Mouse (Mus musculus) lung, postnatal 4 days (tissue): ENCODE measurements around the gene Nthl1.
"Not testable (repeated sequence)": the region's sequence is repeated elsewhere in the genome, so short reads cannot be mapped to it uniquely, and the experiment has no call there.

Experiments used
- DNase-seq, 2 experiments: peaks; one replicate each; pipeline ENCODE4 v3.0.0; 2021

Gene Nthl1

DNA sequence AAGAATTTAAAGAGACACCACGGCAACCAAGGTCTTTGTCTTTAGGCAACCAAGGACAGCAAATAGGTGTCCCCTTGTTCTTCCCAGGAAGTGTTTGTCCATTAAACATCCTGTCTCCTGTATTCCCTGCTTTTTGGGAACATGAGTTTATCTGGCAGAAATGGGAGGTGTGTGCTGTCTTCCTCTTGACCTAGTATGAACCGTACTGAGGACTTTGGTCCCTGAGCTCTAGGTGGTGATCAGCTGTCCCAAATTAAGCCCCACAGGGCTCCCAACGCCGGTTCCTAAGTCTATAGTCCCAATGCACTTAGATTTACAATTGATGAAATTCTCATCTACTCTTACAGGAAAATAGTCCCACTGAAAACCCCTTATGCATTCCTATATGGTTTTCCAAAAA lies 18.3 kb downstream of the Nthl1 start:
- DNase-seq: no peak

DNA sequence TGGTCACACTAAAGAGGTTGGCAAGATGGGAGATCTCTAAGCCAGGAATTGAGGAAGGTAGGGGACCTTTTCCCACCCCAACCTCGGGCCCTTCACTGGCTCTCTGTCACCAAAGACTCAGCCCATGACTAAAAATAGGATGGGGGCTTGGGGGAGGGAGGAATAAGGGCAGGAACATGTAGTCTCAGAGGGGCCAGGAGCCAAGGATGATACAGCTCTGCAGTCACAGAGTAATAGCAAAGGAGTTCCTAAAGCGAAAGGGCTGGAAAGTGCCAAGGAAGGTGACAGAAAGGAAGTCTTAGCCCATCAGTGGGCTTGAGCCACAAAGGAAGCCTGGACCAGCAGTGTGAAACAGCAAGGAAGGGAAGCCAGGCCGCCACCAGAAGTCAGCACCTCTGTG lies 19.4 kb downstream of the Nthl1 start:
- peak in 1 of 2 experiments; percentile 18 for DNase-seq

DNA sequence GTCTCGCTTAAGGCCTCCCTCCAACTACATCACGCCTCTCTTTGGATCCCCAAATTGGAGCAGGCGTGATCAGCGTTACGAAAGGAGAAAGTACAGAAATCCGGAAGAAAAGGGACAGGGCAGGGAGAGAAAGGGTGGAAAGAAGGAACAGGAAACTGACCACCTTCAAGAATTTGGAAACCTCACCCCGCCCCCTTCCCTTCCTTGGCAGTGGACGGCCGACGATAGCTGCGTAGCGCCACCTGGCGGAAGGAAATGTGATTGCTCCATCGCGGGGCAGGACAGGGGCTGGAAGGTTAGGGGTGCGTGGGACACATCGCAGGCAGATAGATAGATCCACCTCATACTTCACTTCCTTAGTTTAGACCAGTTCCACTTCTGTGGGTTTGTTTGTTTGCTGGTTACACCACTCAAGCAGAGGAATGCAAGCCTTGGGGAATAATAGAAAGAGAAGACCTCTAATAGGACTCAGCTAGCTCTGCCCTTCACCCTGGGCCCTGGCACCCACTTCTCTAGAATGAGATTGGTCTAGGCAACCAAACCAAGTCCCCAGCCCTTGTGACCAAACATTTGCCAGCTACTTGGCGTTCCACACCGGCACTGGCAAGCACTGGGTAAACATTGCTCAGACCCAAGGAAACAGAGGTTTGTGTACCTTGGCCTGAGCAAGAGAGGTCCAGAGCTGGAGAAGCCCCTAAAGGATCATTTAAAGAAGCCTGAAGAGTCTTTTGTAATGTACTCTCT lies 21.7 kb downstream of the Nthl1 start:
- DNase-seq: peak; percentile 84 to 90

DNA sequence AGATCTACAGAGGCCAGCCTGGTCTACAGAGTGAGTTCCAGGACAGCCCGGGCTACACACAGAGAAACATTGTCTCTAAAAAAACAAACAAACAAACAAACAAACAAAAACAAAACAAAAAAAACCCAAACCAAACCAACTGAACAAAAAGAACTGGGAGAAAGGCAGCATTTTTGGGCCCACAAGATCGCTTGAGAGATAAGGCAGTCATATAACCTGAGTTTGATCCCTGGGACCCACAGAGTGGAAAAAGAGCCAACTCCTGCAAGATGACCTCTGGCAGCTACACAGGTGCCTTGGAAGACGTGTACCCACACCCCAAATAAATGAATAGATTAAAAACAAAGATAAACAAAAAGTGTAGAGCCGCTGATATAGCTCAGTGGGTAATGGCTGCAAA lies 22.5 kb downstream of the Nthl1 start:
- no peak for DNase-seq

DNA sequence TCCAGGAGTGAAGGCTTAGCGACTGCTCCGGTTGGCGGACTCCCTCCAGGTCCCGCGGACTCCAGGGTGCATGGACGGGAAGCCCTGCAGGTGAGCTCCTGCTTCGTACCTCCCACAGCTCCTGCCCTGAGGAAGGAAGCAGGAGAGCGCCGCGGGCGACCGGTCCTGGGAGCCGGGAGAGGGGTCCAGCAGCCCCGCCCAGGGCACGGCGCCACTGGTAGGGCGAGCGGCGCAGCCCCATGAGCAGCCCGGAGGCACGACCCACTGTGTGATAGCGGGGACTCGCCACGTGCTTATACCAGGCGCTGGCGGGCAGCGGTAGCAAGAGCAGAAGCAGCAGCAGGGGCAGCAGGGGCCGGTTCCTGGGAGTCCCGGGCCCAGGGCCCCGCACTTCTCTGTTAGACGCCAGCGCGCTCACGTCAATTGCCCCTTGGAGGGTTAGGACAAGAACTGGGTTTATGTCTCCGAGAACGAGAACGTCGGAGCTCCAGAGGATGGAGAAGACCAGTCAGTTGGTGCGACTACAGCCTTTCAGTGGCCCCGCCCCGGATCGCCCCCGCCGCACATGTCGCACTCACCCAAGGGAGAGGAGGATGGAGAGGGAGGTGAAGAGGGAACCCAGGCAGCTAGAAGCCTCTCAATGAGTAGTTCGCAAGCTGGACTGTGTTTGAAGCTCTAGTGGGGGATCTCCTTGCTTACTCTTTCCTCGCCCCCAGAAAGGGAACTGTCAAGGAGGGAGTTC lies 25.7 kb downstream of the Nthl1 start, which contains the start of gene Npw:
Gene Npw (minus strand): TSS at position 441 of the 742 bp plus-strand sequence.
- DNase-seq: peak; percentile 48 to 55

DNA sequence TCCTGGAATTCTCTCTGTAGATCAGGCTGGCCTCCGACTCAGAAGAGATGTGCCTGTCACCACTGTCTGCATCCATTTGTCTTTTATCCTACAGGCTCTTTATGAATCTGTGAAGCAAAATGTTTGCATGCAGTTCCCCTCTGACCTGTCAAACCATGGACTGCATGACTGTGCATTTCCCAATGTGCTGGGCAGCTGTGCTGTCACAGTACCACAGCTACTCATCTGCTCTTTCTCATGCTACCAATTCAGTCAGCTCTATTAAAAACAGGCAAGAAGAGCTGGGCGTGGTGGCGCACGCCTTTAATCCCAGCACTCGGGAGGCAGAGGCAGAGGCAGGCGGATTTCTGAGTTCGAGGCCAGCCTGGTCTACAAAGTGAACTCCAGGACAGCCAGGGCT lies 34.5 kb downstream of the Nthl1 start:
- DNase-seq: peak in 1 of 2 experiments; percentile 20

DNA sequence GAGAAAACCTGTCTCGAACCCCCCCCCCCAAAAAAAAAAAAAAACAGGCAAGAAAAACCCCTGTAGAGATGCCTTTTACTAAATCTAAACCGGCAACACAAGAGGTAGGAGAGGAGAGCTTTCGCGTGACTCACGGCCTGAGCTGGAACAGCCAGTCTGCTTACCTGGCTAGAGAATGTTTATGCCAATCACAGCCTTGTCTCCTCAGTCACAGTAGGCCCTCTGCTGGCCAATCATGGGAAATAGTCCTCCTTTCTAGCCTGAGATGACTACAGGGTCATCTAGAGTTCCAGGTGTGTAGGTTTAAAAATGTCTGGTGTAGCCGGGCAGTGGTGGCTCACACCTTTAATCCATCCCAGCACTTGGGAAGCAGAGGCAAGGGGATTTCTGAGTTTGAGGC lies 34.9 kb downstream of the Nthl1 start:
- DNase-seq: peak; percentile 70 to 79

DNA sequence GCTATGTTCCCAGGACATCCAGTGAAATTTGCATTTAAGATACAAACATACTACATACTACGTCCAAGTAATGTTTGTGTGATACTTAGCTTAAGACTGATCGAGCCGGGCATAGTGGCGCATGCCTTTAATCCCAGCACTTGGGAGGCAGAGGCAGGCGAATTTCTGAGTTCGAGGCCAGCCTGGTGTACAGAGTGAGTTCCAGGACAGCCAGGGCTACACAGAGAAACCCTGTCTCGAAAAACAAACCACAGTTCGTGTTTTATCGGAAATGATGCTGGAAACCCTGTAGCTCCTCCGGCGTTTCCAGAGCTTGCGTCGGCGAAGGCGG lies 36.7 kb downstream of the Nthl1 start:
- not testable (repeated sequence) for DNase-seq

DNA sequence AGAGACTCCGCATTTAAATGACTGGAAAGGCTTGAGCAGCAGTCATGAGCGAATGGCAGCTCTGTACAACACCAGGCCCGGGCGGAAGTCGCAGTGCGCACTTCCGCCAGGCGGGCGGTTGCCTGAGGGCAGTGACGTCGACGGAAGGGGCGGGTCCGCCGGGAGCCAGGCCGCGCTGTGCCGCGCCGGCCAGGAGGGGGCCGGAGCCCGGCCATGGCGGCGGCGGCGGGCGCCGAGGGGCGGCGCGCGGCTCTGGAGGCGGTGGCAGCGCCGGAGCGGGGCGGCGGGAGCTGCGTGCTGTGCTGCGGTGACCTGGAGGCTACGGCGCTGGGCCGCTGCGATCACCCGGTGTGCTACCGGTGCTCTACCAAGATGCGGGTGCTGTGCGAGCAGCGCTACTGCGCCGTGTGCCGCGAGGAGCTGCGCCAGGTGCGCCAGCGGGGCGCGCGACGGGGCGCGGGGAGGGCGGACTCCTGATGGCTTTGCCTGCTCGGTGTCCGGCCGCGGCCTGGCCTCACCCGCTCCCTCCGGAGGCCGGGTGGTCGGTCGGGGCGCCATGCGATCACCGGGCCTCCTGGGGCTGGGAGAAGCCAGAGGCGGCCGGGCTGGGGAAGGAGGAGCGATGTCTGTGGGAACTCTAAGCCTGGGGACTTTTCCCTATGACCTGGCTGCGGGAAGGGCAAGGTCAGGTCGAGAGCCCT lies 37.2 kb downstream of the Nthl1 start, which contains the start of gene Zfp598:
Gene Zfp598 (plus strand): TSS at position 143 of the 701 bp plus-strand sequence.
- DNase-seq: peak; percentile 97

DNA sequence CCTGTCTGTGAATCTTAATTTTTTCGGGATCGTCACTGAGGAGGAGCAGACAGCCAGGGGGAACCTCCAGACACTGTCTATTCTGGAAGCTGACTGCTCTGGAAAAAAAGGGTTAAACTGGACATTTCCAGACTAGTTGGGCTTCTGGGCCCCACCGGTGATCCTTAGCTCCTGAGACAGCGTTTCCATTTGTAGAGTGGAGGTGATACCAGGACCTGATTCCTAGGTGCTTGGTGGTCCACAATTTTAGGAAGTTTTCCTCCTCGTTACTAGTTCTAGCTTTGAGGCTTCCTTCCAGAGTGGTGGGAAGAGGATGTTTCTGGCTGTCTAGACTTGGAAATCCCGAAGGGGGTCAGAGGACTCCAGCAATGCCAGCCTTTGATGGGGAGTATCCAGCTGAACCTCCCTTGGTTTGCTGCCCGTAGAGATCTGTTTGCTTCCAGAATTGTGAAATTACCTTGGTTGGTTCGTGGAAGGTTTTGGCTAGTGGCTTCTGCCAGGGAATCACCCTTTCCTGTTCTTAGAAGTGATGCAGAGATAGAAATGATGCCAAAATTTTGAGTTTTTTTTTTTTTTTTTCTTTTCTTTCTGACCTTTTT lies 37.9 kb downstream of the Nthl1 start:
- DNase-seq: no peak

DNA sequence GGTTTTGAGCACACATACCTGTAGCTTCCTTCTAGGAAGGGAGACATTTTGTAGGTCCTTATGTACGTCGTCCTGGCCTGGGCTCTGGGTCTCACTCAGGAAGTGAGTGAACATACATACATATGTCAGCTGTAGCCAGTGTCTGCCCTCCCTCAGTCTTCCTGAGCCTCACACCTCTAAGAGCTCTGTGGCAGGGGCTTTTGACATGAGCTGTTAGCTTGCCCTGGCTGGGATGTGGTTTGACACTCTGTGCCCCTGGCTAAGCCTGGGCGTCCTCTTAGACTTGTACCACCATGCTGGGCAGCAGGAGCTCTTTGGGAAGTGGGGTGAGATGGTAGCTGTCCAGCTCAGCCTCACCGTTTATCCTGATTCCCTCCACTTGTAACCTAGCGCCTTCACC lies 38.9 kb downstream of the Nthl1 start:
- no peak for DNase-seq

DNA sequence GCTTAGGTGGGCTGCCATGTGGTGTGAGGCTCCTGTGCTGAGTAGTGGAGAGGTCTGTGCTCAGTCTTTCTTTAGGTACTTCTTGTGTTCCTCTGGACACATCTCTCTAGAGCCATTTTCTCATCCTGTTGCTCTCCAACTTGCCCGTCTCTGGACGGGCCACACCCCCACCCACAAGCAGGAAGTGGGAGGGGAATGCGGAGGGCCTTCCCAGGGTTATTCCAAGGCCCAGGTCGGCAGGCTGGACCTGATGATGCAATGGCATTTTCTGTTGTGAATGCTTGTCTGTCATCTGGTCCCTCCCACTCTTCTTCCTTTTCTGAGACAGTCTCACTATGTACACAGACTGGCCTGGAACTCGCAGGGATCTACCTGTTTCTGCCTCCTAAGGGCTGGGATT lies 39.7 kb downstream of the Nthl1 start:
- peak; percentile 74 to 80 for DNase-seq

DNA sequence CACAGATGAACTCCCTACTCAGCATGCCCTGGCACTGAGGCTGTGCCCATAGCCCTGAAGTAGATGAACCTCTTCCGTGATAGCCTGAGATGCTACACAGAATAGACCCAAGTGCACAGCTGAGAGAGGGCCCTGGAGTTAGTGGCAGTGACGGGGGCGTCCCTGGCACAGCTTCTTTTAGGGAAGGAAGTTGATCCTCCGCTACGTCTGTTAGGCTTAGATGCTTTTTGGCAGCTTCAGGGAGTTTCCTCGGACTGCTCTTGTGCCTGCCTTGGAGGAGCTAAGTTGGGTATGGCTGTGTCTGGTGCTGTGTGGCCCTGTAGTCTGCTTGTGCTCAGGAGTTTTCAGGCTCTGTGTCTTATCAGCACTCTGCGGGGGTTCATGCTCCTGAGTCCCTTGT lies 41.8 kb downstream of the Nthl1 start:
- no peak for DNase-seq

DNA sequence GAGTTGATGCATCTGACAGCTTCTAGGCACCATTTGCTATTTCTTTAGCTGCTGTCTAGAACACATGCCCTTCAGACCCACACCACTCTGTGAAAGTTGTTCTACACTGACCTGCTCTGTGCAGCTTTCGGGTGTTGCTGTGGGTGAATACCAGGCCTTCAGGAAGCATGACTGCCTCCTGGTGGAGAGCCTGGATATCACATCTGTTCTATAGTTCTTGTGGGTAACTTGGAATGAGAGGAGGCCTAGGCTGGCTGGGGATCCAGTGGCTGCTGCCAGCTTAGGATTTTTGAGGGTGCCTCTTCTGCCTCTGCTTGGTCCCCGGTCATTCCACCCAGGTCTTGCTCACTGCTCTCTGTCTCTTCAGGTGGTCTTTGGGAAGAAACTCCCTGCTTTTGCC lies 43.7 kb downstream of the Nthl1 start:
- peak in 1 of 2 experiments; percentile 86 for DNase-seq

DNA sequence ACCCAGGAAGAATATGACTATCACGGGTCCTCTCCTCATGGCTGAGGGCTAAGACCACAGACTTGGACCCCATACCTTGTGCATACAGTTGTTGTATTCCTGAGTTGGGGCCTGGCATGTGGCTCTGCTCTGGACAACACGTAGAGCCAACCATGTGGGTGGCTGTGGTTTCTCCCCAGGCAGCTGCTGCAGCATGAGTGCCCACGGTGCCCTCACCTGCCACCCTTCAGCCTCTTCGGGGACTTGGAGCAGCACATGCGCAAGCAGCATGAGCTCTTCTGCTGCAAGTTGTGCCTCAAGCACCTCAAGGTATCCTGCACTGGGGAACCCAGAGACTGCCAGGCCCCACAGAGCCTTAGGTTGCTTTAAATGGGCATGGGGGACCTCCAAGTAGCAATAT lies 44.4 kb downstream of the Nthl1 start:
- DNase-seq: no peak

DNA sequence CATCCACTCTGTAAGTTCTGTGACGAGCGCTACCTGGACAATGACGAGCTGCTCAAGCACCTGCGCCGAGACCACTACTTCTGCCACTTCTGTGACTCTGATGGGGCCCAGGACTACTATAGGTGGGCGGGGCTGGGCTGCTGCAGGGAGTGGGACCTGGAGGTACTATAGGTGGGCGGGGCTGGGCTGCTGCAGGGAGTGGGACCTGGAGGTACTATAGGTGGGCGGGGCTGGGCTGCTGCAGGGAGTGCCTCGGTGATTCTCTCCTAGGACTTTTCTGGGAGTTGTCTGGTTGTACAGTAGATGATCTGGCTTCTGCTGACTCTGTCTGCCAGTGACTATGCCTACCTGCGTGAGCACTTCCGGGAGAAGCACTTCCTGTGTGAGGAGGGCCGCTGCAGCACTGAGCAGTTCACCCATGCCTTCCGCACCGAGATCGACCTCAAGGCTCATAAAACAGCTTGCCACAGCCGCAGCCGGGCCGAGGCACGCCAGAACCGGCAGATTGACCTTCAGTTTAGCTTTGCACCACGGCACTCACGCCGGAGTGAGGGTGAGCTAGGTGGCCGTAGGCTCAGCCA lies 45.1 kb downstream of the Nthl1 start:
- DNase-seq: no peak

DNA sequence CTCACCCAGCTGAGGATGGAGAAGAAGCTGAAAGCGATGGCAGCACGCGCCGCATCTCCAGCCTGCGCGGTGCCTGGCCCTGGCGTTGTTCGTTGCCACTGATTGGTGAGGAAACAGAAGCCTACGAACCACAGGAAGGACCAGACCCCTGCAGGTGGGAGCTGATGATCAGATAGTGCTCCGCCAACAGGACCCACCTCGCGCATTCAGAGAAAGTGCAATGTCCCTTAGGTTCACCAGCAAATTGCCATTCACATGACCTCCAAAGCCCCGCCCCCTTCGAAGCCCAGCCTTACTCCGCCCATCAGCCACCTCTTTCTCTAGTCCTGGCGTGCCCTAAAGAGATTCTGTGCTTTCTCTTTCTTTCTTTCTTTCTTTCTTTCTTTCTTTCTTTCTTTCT lies 54.0 kb downstream of the Nthl1 start:
- peak; percentile 44 to 60 for DNase-seq

DNA sequence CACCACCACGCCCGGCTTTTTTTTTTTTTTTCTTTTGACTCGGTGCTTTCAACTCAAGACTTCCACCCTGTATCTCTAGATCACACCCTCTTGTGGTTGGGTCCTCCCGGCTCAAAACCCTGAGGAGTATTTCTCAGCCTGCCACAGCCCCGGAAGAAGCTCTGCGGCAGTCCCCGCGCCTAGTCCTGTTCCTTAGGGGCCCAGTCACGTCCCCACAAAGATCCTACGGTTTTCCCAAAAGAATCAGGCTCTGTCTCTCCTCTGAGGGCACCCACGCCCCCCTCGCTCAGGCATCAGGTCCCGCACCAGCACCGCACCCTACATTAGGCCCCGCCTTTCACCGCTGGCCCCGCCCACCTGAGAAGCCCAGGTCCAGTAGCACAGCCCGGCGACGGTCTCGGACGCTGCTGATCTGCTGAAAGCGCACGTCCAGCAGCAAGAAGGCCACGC lies 54.7 kb downstream of the Nthl1 start:
- DNase-seq: peak; percentile 67 to 70

DNA sequence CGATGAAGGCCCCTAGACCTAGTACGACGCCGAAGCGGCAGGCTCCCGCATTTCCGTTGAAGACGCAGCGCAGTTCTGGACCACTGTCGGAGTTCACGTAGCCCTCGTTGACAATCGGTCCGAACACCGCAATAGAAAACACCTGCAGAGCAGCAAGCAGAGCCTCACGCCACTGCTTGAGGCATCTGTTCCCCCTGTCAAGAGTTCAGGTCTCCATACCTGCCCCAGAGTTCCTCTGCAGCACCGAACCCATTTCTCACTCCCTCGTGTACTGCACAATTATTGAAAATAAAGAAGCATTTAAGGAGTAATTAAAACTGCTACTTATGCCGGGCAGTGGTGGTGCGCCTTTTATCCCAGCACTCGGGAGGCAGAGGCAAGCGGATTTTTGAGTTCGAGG lies 55.1 kb downstream of the Nthl1 start:
- DNase-seq: no peak
